Mouse (Mus musculus): Measurements from ENCODE around the gene Hic1.

Hic1 gene

GRCm38 (mm10) chr11:75152603-75153557 is 16.4 kb downstream of the Hic1 start:
- DNase-seq (ENCODE audit: inconsistent age in 2 of 2, low spot score in 1 of 2): peak; percentile 50 to 70

DNA sequence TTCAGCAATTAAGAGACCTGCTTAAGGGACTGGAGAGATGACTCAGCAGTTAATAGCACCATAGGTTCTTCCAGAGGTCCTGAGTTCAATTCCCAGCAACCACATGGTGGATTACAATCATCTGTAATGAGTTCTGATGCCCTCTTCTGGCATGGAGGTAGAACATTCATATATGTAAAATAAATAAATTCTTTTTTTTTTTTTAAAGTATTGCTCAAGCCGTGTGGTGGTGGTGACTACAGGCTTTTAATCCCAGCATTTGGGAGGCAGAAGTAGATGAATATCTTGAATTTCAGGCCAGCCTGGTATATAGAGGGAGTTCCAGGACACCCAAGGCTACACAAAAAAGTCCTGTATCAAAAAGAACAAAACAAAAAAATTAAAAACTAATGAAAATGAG is 19.0 kb downstream of the Hic1 start:
- no peak for DNase-seq (ENCODE audit: inconsistent age in 2 of 2, low spot score in 1 of 2)

DNA sequence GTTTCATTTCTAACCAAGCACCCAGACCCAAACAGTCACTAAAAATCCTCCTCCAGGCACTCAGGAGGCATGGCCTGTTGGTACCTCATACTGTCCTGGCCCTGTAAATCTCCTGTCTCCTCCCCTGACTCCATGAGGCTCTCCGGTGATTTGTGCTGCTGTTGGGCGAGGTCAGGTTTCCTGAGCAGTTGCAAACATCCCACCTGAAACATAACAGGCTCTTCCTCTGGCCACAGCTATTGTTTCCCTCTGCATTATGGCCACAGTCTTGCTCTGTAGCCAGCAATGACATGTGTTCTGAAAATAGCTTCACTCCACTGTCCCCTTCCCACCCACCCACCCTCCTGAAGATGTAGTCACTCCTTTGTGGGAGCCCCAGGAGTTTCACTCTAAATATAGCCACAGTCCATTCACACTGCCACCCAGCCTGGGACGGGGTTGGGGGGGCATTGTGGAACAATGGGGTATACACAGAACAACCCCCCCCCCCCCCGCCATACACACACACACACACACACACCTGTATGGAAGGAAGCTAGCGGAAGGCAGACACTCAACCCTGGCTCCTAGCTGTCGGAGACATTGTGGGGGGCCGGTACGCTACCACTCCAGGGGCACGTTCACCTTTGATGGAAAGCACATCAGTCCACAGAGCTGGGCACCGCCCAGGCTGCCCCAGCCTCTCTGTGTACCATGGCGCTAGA is 20.8 kb downstream of the Hic1 start:
- DNase-seq (ENCODE audit: inconsistent age in 2 of 2, low spot score in 1 of 2): no peak

DNA sequence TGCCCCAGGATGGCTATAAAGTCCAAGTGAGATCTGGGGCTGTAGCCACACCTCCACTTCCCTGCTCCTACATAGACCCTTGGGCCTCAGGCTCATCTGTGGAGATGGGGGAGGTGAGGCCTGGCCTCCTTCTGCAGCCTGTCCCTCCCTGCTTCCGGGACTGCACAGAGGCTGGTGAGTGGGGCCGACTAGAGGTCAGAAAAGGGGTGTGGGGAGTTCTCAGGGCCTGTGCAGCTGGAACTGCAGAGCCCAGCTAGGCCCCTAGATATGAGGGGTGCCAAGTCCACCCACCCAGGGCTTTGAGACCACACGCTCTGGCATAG is 21.5 kb downstream of the Hic1 start:
- peak; percentile 19 to 49 for DNase-seq (ENCODE audit: inconsistent age in 2 of 2, low spot score in 1 of 2)

GRCm38 (mm10) chr11:75147106-75147845 is 22.0 kb downstream of the Hic1 start:
- peak; percentile 50 to 74 for DNase-seq (ENCODE audit: inconsistent age in 2 of 2, low spot score in 1 of 2)

- DNase-seq (ENCODE audit: inconsistent age in 2 of 2, low spot score in 1 of 2): no peak
These were observed 23.5 kb downstream of the Hic1 start for GRCm38 (mm10) chr11:75145841-75146240.

- no peak for DNase-seq (ENCODE audit: inconsistent age in 2 of 2, low spot score in 1 of 2)
These were observed 26.6 kb downstream of the Hic1 start for GRCm38 (mm10) chr11:75142749-75143148.

DNA sequence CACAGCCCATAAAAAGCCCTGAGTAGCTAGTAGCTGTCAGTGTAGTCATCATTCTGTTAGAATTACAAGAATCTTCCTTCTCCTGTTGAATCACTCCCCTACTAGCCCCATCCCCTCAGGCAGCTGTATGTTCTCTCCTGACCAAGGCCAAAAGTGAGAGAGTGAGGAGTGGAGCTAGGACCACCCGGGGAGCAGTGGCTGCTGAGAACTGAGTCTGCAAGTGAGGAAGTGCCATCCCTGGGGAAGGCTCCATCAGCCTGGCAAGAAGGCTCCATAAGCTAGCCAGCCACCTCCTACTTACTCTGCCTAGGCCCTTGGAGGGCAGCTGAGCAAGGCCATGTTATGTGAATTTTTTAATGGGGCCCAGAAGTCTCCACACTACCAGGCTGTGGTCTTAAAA is 27.4 kb downstream of the Hic1 start:
- DNase-seq (ENCODE audit: inconsistent age in 2 of 2, low spot score in 1 of 2): no peak

DNA sequence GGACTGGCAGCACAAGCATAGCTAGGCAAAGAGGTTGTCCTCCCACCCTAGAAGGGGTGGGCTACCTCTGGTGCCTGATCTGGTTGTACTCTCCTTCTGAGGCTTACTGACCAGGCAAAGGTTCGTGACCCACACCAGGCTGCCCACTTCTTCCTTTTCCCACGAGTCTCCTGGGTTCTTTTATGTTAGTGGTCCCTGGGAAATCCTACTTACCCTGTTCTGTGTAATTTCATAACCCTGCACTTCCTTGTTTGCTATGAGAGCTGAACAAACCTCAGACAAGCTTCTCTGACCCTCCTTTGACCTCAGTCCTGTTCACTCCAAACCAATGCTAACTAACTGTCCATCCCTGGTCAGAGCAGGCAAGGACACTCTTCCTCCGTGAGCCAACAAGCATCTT is 28.3 kb downstream of the Hic1 start:
- no peak for DNase-seq (ENCODE audit: inconsistent age in 2 of 2, low spot score in 1 of 2)

- peak; percentile 23 to 56 for DNase-seq (ENCODE audit: inconsistent age in 2 of 2, low spot score in 1 of 2)
These were observed 28.9 kb downstream of the Hic1 start for GRCm38 (mm10) chr11:75140431-75140830.

DNA sequence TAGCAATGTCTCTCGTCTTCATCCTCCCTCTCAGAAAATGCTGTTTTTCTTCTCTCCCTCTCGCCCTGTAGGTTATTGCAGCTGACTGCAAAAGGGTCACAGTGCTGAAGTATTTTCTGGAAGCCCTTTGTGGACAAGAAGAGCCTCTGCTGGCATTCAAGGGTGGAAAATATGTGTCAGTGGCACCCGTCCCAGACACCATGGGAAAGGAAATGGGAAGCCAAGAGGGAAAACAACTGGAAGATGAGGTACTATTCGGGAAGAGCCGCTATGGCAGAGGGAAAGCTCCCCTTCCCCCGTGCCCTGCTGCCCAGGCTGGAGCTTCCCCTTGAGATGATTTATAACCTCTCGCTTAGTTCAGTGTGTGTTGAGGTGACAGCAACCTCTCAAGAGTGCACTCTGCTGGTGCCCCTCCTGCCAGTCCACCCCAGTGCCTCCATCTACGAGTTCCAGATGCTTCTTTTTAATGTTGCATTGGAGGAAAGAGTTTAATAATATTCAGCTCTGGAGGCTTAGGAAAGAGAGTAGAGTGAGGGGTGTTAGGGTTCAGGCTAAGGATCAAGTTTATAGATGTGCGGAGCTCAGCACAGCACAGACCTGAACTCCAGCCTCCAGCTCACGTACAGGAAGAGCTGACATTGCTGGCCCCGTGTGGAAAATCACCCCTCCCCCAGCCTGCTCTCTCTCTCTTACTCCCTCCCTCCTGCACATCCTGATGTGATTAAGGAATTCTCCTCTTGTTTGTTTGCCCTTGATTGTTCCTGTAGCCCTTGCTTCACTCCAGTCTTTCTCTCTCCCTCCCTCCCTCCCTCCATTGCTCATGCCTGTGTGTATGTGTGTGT is 30.0 kb downstream of the Hic1 start:
- DNase-seq (ENCODE audit: inconsistent age in 2 of 2, low spot score in 1 of 2): peak; percentile 57 to 85

GRCm38 (mm10) chr11:75136666-75137398 is 32.5 kb downstream of the Hic1 start:
- DNase-seq (ENCODE audit: inconsistent age in 2 of 2, low spot score in 1 of 2): peak; percentile 65 to 83

DNA sequence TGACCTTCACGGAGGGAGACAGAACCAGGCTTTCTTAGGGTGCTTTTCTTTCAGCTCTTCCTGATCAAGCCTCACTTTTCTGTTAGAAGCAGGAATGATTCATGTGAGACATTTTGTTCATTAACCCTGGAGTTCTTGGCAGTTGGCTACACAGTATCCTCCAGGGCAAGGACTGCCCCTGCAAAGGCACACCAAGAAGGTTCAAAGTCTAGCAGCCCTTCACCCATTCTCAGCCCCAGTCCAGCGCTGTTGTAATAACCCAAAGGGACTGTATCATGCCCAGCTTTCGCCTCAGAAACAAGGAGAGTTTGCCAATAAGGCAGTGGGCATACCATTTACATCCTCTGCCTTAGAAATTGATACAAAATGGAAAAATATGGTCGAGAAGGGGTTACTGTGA is 34.0 kb downstream of the Hic1 start:
- DNase-seq (ENCODE audit: inconsistent age in 2 of 2, low spot score in 1 of 2): peak; percentile 7 to 59

GRCm38 (mm10) chr11:75134485-75135068 is 34.7 kb downstream of the Hic1 start:
- DNase-seq (ENCODE audit: inconsistent age in 2 of 2, low spot score in 1 of 2): peak in 1 of 2 experiments; percentile 7

GRCm38 (mm10) chr11:75133951-75134350 is 35.4 kb downstream of the Hic1 start:
- DNase-seq (ENCODE audit: inconsistent age in 2 of 2, low spot score in 1 of 2): peak; percentile 42 to 60

DNA sequence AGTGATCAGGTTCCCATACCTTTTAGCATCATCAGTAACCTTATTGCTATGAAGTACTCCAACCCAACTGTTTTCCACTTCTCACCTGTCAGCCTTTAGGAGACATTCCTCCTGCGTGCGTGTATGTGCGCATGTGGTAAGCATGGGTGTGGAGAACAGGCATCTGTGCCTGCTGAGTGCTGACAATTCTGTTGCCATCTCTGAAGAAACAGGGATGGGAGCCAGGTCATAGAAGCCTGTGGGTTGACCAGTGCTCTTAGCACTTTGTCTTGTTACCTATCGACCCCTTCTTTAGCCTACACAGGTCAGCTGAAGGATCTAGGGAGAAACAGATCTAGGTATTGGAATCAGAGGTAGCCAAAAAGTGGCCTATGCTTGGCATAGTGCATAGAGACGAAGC is 35.9 kb downstream of the Hic1 start:
- DNase-seq (ENCODE audit: inconsistent age in 2 of 2, low spot score in 1 of 2): no peak

GRCm38 (mm10) chr11:75132278-75132677 is 37.0 kb downstream of the Hic1 start:
- peak; percentile 18 to 67 for DNase-seq (ENCODE audit: inconsistent age in 2 of 2, low spot score in 1 of 2)

GRCm38 (mm10) chr11:75131300-75131699 is 38.0 kb downstream of the Hic1 start:
- no peak for DNase-seq (ENCODE audit: inconsistent age in 2 of 2, low spot score in 1 of 2)

DNA sequence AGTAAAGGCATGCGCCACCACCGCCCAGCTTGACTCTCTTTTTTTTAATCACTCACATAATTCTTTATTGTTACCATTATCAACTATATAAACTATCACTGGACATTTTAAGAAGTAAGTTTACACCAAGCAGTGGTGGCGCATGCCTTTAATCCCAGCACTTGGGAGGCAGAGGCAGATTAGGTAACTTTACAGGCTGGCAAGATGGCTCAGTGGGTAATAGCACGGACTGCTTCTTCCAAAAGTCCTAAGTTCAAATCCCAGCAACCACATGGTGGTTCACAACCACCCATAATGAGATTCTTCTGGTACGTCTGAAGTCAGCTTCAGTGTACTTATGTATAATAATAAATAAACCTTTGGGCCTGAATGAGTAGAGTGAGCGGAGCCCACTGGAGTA is 39.8 kb downstream of the Hic1 start:
- DNase-seq (ENCODE audit: inconsistent age in 2 of 2, low spot score in 1 of 2): no peak

GRCm38 (mm10) chr11:75126384-75126783 is 42.9 kb downstream of the Hic1 start:
- DNase-seq (ENCODE audit: inconsistent age in 2 of 2, low spot score in 1 of 2): no peak

Measured in adrenal gland, adult (tissue).